Mouse (Mus musculus) liver, embryonic 12.5 days (tissue): ENCODE data around the gene Lrrc74a. TPM values are rescaled to one million over a fixed set of nuclear protein-coding genes. Genes with fewer than 3 reads are reported as not detected.

Experiments used
- ATAC-seq: fragments of 200-750 bp; cut with Nextera tagmentation; 2 replicates; pipeline ENCODE4 v1.8.0; 2017; ENCODE audit warnings: moderate number of reproducible peaks, mild to moderate bottlenecking, moderate library complexity
- H3K27ac ChIP-seq: fragments of 300-500 bp; sonication (generic); 2 replicates; pipeline ENCODE4 v1.5.1; 2016; ENCODE audit warnings: mild to moderate bottlenecking
- H3K27me3 ChIP-seq: fragments of 300-500 bp; sonication (generic); replicated peaks from 2 replicates; pipeline ENCODE4 v1.6.1; 2016; ENCODE audit warnings: mild to moderate bottlenecking, moderate library complexity
- H3K36me3 ChIP-seq: fragments of 300-500 bp; sonication (generic); 2 replicates; pipeline ENCODE4 v1.6.1; 2016; ENCODE audit warnings: mild to moderate bottlenecking, moderate library complexity
- H3K4me1 ChIP-seq: fragments of 300-500 bp; sonication (generic); 2 replicates; pipeline ENCODE4 v1.6.1; 2016
- H3K4me2 ChIP-seq: fragments of 300-500 bp; sonication (generic); 2 replicates; pipeline ENCODE4 v1.6.1; 2016; ENCODE audit warnings: mild to moderate bottlenecking, moderate library complexity
- H3K4me3 ChIP-seq: fragments of 300-500 bp; sonication (generic); 2 replicates; pipeline ENCODE4 v1.5.1; 2016; ENCODE audit warnings: mild to moderate bottlenecking, moderate library complexity
- H3K9ac ChIP-seq: fragments of 300-500 bp; sonication (generic); 2 replicates; pipeline ENCODE4 v1.6.1; 2016; ENCODE audit warnings: mild to moderate bottlenecking, moderate library complexity
- H3K9me3 ChIP-seq: fragments of 300-500 bp; sonication (generic); replicated peaks from 2 replicates; pipeline ENCODE4 v1.6.1; 2016; ENCODE audit warnings: mild to moderate bottlenecking, moderate library complexity
- WGBS: fragments of 180-500 bp; shearing (Covaris S2); methylation state at CpG from one replicate; pipeline ENCODE4 v1.1.7; 2016; ENCODE audit not compliant: insufficient replicate concordance; 5-methylcytosine and 5-hydroxymethylcytosine counted together
- polyA plus RNA-seq: library from polyadenylated mRNA; unstranded; fragments of >200 nt; fragmentation: Nextera tagmentation; extraction: Ambion mirVana; gene quantifications from 2 replicates; pipeline ENCODE4 v1.2.1, GENCODE M21; 2016

The Lrrc74a gene
- polyA plus RNA-seq, 1 experiment from 2014 or later, result not detected

- H3K36me3 ChIP-seq, result no peaks in the 10 kb centered on the region
- no peak overlapping the region for H3K27ac ChIP-seq
- no peaks in the 10 kb centered on the region for H3K9me3 ChIP-seq
- peaks cover 11% of the 10 kb centered on the region; the same call in 1 of the 2 replicates for H3K4me1 ChIP-seq
- WGBS, result 2% methylated on average over 19 of the region's 19 CpGs
- H3K4me2 ChIP-seq, result peak overlapping the region; percentile 98
- peak overlapping the region; percentile 67 for H3K4me3 ChIP-seq
- H3K27me3 ChIP-seq, result no peaks in the 10 kb centered on the region; the same call in 1 of the 2 replicates
- peak; percentile 49 for ATAC-seq
- peak overlapping the region; percentile 74 for H3K9ac ChIP-seq
Observed at GRCm38 (mm10) chr12:86725706-86726105, 8.5 kb upstream of the Lrrc74a start.

- Histone ChIP-seq H3K4me1 (peaks cover 11% of the 10 kb centered on the region; the same call in 1 of the 2 replicates), H3K27ac (no peak within 1 kb of the TSS)
Observed at GRCm38 (mm10) chr12:86726120-86726640, 8.0 kb upstream of the Lrrc74a start, which contains the start of gene Angel1. Angel1 (minus strand) TSS chr12:86726460.

GRCm38 (mm10) chr12:86761036-86761435, 26.9 kb downstream of the Lrrc74a start:
- Histone ChIP-seq H3K4me2 (no peak overlapping the region), H3K9me3 (no peaks in the 10 kb centered on the region), H3K4me1 (no peaks in the 10 kb centered on the region), H3K36me3 (no peaks in the 10 kb centered on the region), H3K4me3 (no peak overlapping the region), H3K27ac (no peak overlapping the region), H3K9ac (no peak overlapping the region), H3K27me3 (peaks cover 24% of the 10 kb centered on the region; the same call in 1 of the 2 replicates)
- ATAC-seq, result no peak
- WGBS, result 55% methylated on average over 13 of the region's 13 CpGs

More at GRCm38 (mm10) chr12:86726120-86726640, 8.0 kb upstream of the Lrrc74a start, which contains the start of gene Angel1:
- no peaks in the 10 kb centered on the region for H3K9me3 ChIP-seq
- under 1% methylated on average over 44 of the region's 44 CpGs for WGBS
- peak; percentile 99 for ATAC-seq
- H3K9ac ChIP-seq, result peak within 1 kb of the TSS; percentile 74
- H3K27me3 ChIP-seq, result no peaks in the 10 kb centered on the region; the same call in 1 of the 2 replicates
- H3K4me2 ChIP-seq, result peak within 1 kb of the TSS; percentile 98
- no peaks in the 10 kb centered on the region for H3K36me3 ChIP-seq
- H3K4me3 ChIP-seq, result peak within 1 kb of the TSS; percentile 67

GRCm38 (mm10) chr12:86764060-86764459, 29.9 kb downstream of the Lrrc74a start:
- Histone ChIP-seq H3K27me3 (peaks cover 20% of the 10 kb centered on the region; the same call in 1 of the 2 replicates), H3K9ac (no peak overlapping the region), H3K36me3 (no peaks in the 10 kb centered on the region), H3K4me1 (no peaks in the 10 kb centered on the region; the same call in 1 of the 2 replicates), H3K27ac (no peak overlapping the region), H3K4me3 (no peak overlapping the region), H3K4me2 (no peak overlapping the region), H3K9me3 (no peaks in the 10 kb centered on the region)
- WGBS, result 50% methylated on average over 6 of the region's 6 CpGs
- ATAC-seq, result no peak

GRCm38 (mm10) chr12:86766467-86766866, 32.3 kb downstream of the Lrrc74a start:
- WGBS, result 69% methylated on average over 8 of the region's 8 CpGs
- H3K9me3 ChIP-seq, result no peaks in the 10 kb centered on the region
- H3K36me3 ChIP-seq, result no peaks in the 10 kb centered on the region
- peaks cover 9% of the 10 kb centered on the region; the same call in 1 of the 2 replicates for H3K27me3 ChIP-seq
- ATAC-seq, result no peak
- H3K4me3 ChIP-seq, result no peak overlapping the region
- no peaks in the 10 kb centered on the region; the same call in 1 of the 2 replicates for H3K4me1 ChIP-seq
- no peak overlapping the region for H3K9ac ChIP-seq
- H3K27ac ChIP-seq, result no peak overlapping the region
- no peak overlapping the region for H3K4me2 ChIP-seq

GRCm38 (mm10) chr12:86767868-86768631, 33.9 kb downstream of the Lrrc74a start:
- ATAC-seq, result no peak
- 36% methylated on average over 20 of the region's 20 CpGs for WGBS
- H3K4me2 ChIP-seq, result peak overlapping the region; percentile 29; the same call in 1 of the 2 replicates
- H3K4me3 ChIP-seq, result no peak overlapping the region
- no peak overlapping the region for H3K27ac ChIP-seq
- no peaks in the 10 kb centered on the region for H3K36me3 ChIP-seq
- H3K9me3 ChIP-seq, result no peaks in the 10 kb centered on the region
- H3K9ac ChIP-seq, result no peak overlapping the region
- peaks cover 3% of the 10 kb centered on the region; the same call in 1 of the 2 replicates for H3K4me1 ChIP-seq
- H3K27me3 ChIP-seq, result no peaks in the 10 kb centered on the region

- Histone ChIP-seq H3K4me3 (no peak overlapping the region), H3K27ac (no peak overlapping the region), H3K27me3 (no peaks in the 10 kb centered on the region), H3K36me3 (no peaks in the 10 kb centered on the region), H3K4me2 (no peak overlapping the region), H3K9me3 (no peaks in the 10 kb centered on the region), H3K4me1 (peaks cover 3% of the 10 kb centered on the region; the same call in 1 of the 2 replicates), H3K9ac (no peak overlapping the region)
- no peak for ATAC-seq
- WGBS, result 32% methylated on average over 4 of the region's 4 CpGs
Observed at GRCm38 (mm10) chr12:86768986-86769580, 34.9 kb downstream of the Lrrc74a start.

GRCm38 (mm10) chr12:86769819-86770218, 35.6 kb downstream of the Lrrc74a start:
- Histone ChIP-seq H3K27ac (no peak overlapping the region), H3K36me3 (no peaks in the 10 kb centered on the region), H3K4me3 (no peak overlapping the region), H3K9me3 (no peaks in the 10 kb centered on the region), H3K4me1 (peaks cover 3% of the 10 kb centered on the region; the same call in 1 of the 2 replicates), H3K4me2 (no peak overlapping the region), H3K27me3 (no peaks in the 10 kb centered on the region), H3K9ac (no peak overlapping the region)
- no peak for ATAC-seq

- WGBS, result 32% methylated on average over 4 of the region's 4 CpGs
- no peak for ATAC-seq
- Histone ChIP-seq H3K27ac (no peak overlapping the region), H3K9me3 (no peaks in the 10 kb centered on the region), H3K9ac (no peak overlapping the region), H3K4me1 (peaks cover 3% of the 10 kb centered on the region; the same call in 1 of the 2 replicates), H3K36me3 (no peaks in the 10 kb centered on the region), H3K27me3 (no peaks in the 10 kb centered on the region), H3K4me3 (no peak overlapping the region), H3K4me2 (no peak overlapping the region)
Observed at GRCm38 (mm10) chr12:86770261-86770670, 36.1 kb downstream of the Lrrc74a start.

GRCm38 (mm10) chr12:86770927-86771326, 36.8 kb downstream of the Lrrc74a start:
- ATAC-seq, result no peak
- H3K9me3 ChIP-seq, result no peaks in the 10 kb centered on the region
- H3K4me3 ChIP-seq, result no peak overlapping the region
- H3K4me2 ChIP-seq, result no peak overlapping the region
- H3K36me3 ChIP-seq, result no peaks in the 10 kb centered on the region
- no peak overlapping the region for H3K9ac ChIP-seq
- peaks cover 3% of the 10 kb centered on the region; the same call in 1 of the 2 replicates for H3K4me1 ChIP-seq
- no peak overlapping the region for H3K27ac ChIP-seq
- WGBS, result 32% methylated on average over 3 of the region's 3 CpGs
- H3K27me3 ChIP-seq, result no peaks in the 10 kb centered on the region

- H3K27ac ChIP-seq, result no peak overlapping the region
- H3K9me3 ChIP-seq, result no peaks in the 10 kb centered on the region
- H3K4me3 ChIP-seq, result no peak overlapping the region
- peaks cover 3% of the 10 kb centered on the region; the same call in 1 of the 2 replicates for H3K4me1 ChIP-seq
- H3K4me2 ChIP-seq, result no peak overlapping the region
- 11% methylated on average over 12 of the region's 12 CpGs for WGBS
- H3K27me3 ChIP-seq, result no peaks in the 10 kb centered on the region
- no peaks in the 10 kb centered on the region for H3K36me3 ChIP-seq
- H3K9ac ChIP-seq, result no peak overlapping the region
- ATAC-seq, result 0 out of 2 replicates have a peak, but pooled peaks have one; percentile 43
Observed at GRCm38 (mm10) chr12:86771823-86772427, 37.8 kb downstream of the Lrrc74a start.
